Mouse (Mus musculus) G1E-ER4 (cell line): ENCODE results near the gene Diaph3. TPM values are rescaled to one million over a fixed set of nuclear protein-coding genes. Genes with fewer than 3 reads are reported as not detected.

ENCODE experiments used
- GATA1 ChIP-seq: IDR thresholded peaks from one replicate; pipeline ENCODE4 v1.8.0; 2012; ENCODE audit warnings: low read length, inconsistent platforms
- polyA plus RNA-seq: library from polyadenylated mRNA; stranded (reverse); fragments of >175 nt; gene quantifications from 2 replicates; pipeline ENCODE4 v1.2.3, GENCODE M21; 2012

Gene Diaph3
- polyA plus RNA-seq, 1 experiment, result 118 TPM

GRCm38 (mm10) chr14:86788880-86789641 is 352.0 kb downstream of the Diaph3 start:
- no peak for TF ChIP-seq GATA1

- TF ChIP-seq GATA1, result no peak
Measured at GRCm38 (mm10) chr14:86786866-86787265, 354.2 kb downstream of the Diaph3 start.

- TF ChIP-seq GATA1, result no peak
Measured at GRCm38 (mm10) chr14:86781553-86782273, 359.3 kb downstream of the Diaph3 start.

- no peak for TF ChIP-seq GATA1
Measured at GRCm38 (mm10) chr14:86773311-86773710, 367.7 kb downstream of the Diaph3 start.

- TF ChIP-seq GATA1, result no peak
Measured at GRCm38 (mm10) chr14:86772176-86773150, 368.6 kb downstream of the Diaph3 start.

- no peak for TF ChIP-seq GATA1
Measured at GRCm38 (mm10) chr14:86764286-86764685, 376.7 kb downstream of the Diaph3 start.

- TF ChIP-seq GATA1, result no peak
Measured at GRCm38 (mm10) chr14:86757604-86758520, 383.2 kb downstream of the Diaph3 start.

GRCm38 (mm10) chr14:86757132-86757531 is 383.9 kb downstream of the Diaph3 start:
- no peak for TF ChIP-seq GATA1

- no peak for TF ChIP-seq GATA1
Measured at GRCm38 (mm10) chr14:86750351-86750750, 390.7 kb downstream of the Diaph3 start.

GRCm38 (mm10) chr14:86749425-86749824 is 391.6 kb downstream of the Diaph3 start:
- no peak for TF ChIP-seq GATA1

GRCm38 (mm10) chr14:86748876-86749275 is 392.2 kb downstream of the Diaph3 start:
- TF ChIP-seq GATA1, result no peak

GRCm38 (mm10) chr14:86744523-86744922 is 396.5 kb downstream of the Diaph3 start:
- TF ChIP-seq GATA1, result no peak

GRCm38 (mm10) chr14:86741855-86742531 is 399.0 kb downstream of the Diaph3 start:
- TF ChIP-seq GATA1, result peak; percentile 69

GRCm38 (mm10) chr14:86738916-86739315 is 402.1 kb downstream of the Diaph3 start:
- TF ChIP-seq GATA1, result no peak
